Mouse (Mus musculus): ENCODE results near the gene Cacna1e. TPM values are rescaled to one million over a fixed set of nuclear protein-coding genes. Genes with fewer than 3 reads are reported as not detected.

The Cacna1e gene
- total and polyA plus RNA-seq, 3 experiments, result not detected

GRCm38 (mm10) chr1:154677677-154678076 lies 206.6 kb downstream of the Cacna1e start:
- TF ChIP-seq KAT2A (conservative IDR thresholded peaks at IDR 0.05; ENCODE audit: low read depth, low read length) (no peak), USF1 (IDR thresholded peaks at IDR 0.05; ENCODE audit: low read depth, low read length) (no peak), TCF12 (IDR thresholded peaks at IDR 0.05; ENCODE audit: low read depth, low read length) (peak; percentile 49; the same call in 1 of the 2 replicates), MYC (IDR thresholded peaks at IDR 0.05; ENCODE audit: low read depth, low read length) (no peak), HCFC1 (IDR thresholded peaks at IDR 0.05; ENCODE audit: low read depth, low read length) (no peak), RAD21 (IDR thresholded peaks at IDR 0.05; ENCODE audit: low read depth, low read length) (no peak), SMC3 (IDR thresholded peaks at IDR 0.05; ENCODE audit: low read depth, low read length) (no peak), NELFE (IDR thresholded peaks at IDR 0.05; ENCODE audit: low read depth, low read length) (no peak), ZNF384 (IDR thresholded peaks at IDR 0.05; ENCODE audit: low read depth, low read length) (no peak), NRF1 (IDR thresholded peaks at IDR 0.05; ENCODE audit: insufficient read depth, low read depth, low read length, poor library complexity, severe bottlenecking) (no peak), CHD1 (IDR thresholded peaks at IDR 0.05; ENCODE audit: low read depth, low read length) (no peak), POLR2A (IDR thresholded peaks at IDR 0.05; ENCODE audit: control insufficient read depth in 1 of 2, insufficient read depth in 1 of 2, low read depth in 1 of 2, low read length in 2 of 2, poor library complexity in 1 of 2) (no peak), CTCF (IDR thresholded peaks at IDR 0.05 in 2 of 3, conservative IDR thresholded peaks at IDR 0.05 in 1 of 3; ENCODE audit: control insufficient read depth in 1 of 3, insufficient read depth in 1 of 3, low read depth in 2 of 3, low read length in 3 of 3, poor library complexity in 1 of 3, severe bottlenecking in 1 of 3) (no peak), RCOR1 (IDR thresholded peaks at IDR 0.05; ENCODE audit: low read depth, low read length) (peak; percentile 26; the same call in 1 of the 2 replicates), GATA1 (IDR thresholded peaks at IDR 0.05; ENCODE audit: low read depth, low read length) (peak; percentile 53; the same call in 1 of the 2 replicates), EP300 (IDR thresholded peaks at IDR 0.05; ENCODE audit: low read depth in 1 of 2, low read length in 2 of 2) (peak; percentile 65 to 73), BHLHE40 (IDR thresholded peaks at IDR 0.05; ENCODE audit: borderline replicate concordance, low read depth, low read length) (no peak), MAX (IDR thresholded peaks at IDR 0.05; ENCODE audit: low read length) (no peak), ZMIZ1 (IDR thresholded peaks at IDR 0.05; ENCODE audit: low read depth, low read length) (no peak), ETS1 (IDR thresholded peaks at IDR 0.05; ENCODE audit: low read depth, low read length) (peak; percentile 54; the same call in 1 of the 2 replicates), MYB (IDR thresholded peaks at IDR 0.05; ENCODE audit: low read depth, low read length) (no peak), TBP (IDR thresholded peaks at IDR 0.05; ENCODE audit: low read depth, low read length) (no peak), MAFK (IDR thresholded peaks at IDR 0.05; ENCODE audit: borderline replicate concordance, low read depth, low read length) (no peak), GABPA (IDR thresholded peaks at IDR 0.05; ENCODE audit: low read depth, low read length) (no peak), MAZ (IDR thresholded peaks at IDR 0.05; ENCODE audit: low read depth, low read length) (no peak)
- Histone ChIP-seq H3K4me1 (ENCODE audit: control insufficient read depth in 1 of 2, insufficient read depth in 2 of 2, low read length in 2 of 2) (peaks cover 6% of the 10 kb centered on the region in 2 experiments), H3K9me3 (replicated peaks; ENCODE audit: insufficient read depth, low read length) (no peaks in the 10 kb centered on the region)

More at GRCm38 (mm10) chr1:154677677-154678076, 206.6 kb downstream of the Cacna1e start:
- H3K36me3 ChIP-seq (ENCODE audit: control insufficient read depth in 1 of 2, insufficient read depth in 2 of 2, low read length in 2 of 2), result peaks cover 0 to 12% of the 10 kb centered on the region in 2 experiments; a peak in 2 of 4 replicates
- no peak overlapping the region for H3K4me3 ChIP-seq (ENCODE audit: control insufficient read depth in 1 of 2, insufficient read depth in 1 of 2, low read depth in 2 of 2, low read length in 2 of 2)
- DNase-seq (ENCODE audit: low read depth, low spot score), result peak; percentile 48
- no peaks in the 10 kb centered on the region for H3K79me2 ChIP-seq (ENCODE audit: control insufficient read depth, insufficient read depth, low read length, poor library complexity)
- H3K27ac ChIP-seq (ENCODE audit: control insufficient read depth, low read depth, low read length), result peak overlapping the region; percentile 28; the same call in 1 of the 2 replicates
- H3K9ac ChIP-seq (ENCODE audit: control insufficient read depth, low read depth, low read length, poor library complexity, severe bottlenecking), result no peak overlapping the region
- H3K27me3 ChIP-seq (ENCODE audit: control insufficient read depth in 1 of 2, insufficient read depth in 2 of 2, low read length in 2 of 2), result no peaks in the 10 kb centered on the region
